Mouse (Mus musculus): ENCODE data around the gene Wdr47. TPM values are rescaled to one million over a fixed set of nuclear protein-coding genes. Genes with fewer than 3 reads are reported as not detected.
A peak's percentile ranks its signal among the peaks of the same experiment; 100 is the strongest.
"Not testable (repeated sequence)": the region's sequence is repeated elsewhere in the genome, so short reads cannot be mapped to it uniquely, and the experiment has no call there.

Wdr47 gene
- polyA plus RNA-seq (2016; fragmentation: Nextera tagmentation; extraction: Ambion mirVana): 3.0 and 3.5 TPM in 2 replicates

- ATAC-seq: peak; percentile 99
- no peaks in the 10 kb centered on the region for H3K36me3 ChIP-seq
- peak within 1 kb of the TSS; percentile 100 for H3K4me2 ChIP-seq
- peak within 1 kb of the TSS; percentile 84 for H3K9ac ChIP-seq
- H3K27me3 ChIP-seq (replicated peaks): no peaks in the 10 kb centered on the region
- 3% methylated on average over 44 of the region's 44 CpGs for WGBS (ENCODE audit: insufficient replicate concordance)
- peaks cover 18% of the 10 kb centered on the region for H3K4me1 ChIP-seq
- peak within 1 kb of the TSS; percentile 89 for H3K4me3 ChIP-seq
- no peaks in the 10 kb centered on the region for H3K9me3 ChIP-seq (replicated peaks)
- peak within 1 kb of the TSS; percentile 83 for H3K27ac ChIP-seq
Observed at GRCm38 (mm10) chr3:108590786-108591529, at the start of gene Wdr47. Wdr47 (plus strand) TSS chr3:108591279.

GRCm38 (mm10) chr3:108542299-108542698 is 48.8 kb upstream of the Wdr47 start:
- WGBS (ENCODE audit: insufficient replicate concordance): 69% methylated on average over 11 of the region's 11 CpGs
- H3K27me3 ChIP-seq (replicated peaks): peaks cover 31% of the 10 kb centered on the region
- no peaks in the 10 kb centered on the region for H3K9me3 ChIP-seq (replicated peaks)
- no peak for ATAC-seq
- no peak overlapping the region for H3K4me3 ChIP-seq
- no peaks in the 10 kb centered on the region for H3K36me3 ChIP-seq
- no peak overlapping the region for H3K9ac ChIP-seq
- H3K4me1 ChIP-seq: peaks cover 6% of the 10 kb centered on the region
- no peak overlapping the region for H3K27ac ChIP-seq
- no peak overlapping the region for H3K4me2 ChIP-seq

GRCm38 (mm10) chr3:108554111-108554561 is 36.9 kb upstream of the Wdr47 start:
- peak overlapping the region; percentile 84 for H3K27ac ChIP-seq
- peak overlapping the region; percentile 87 for H3K4me2 ChIP-seq
- peak; percentile 70 for ATAC-seq
- H3K9me3 ChIP-seq (replicated peaks): no peaks in the 10 kb centered on the region
- peak overlapping the region; percentile 79 for H3K4me3 ChIP-seq
- peaks cover 34% of the 10 kb centered on the region for H3K4me1 ChIP-seq
- peaks cover 24% of the 10 kb centered on the region for H3K36me3 ChIP-seq
- 0 out of 2 replicates have a peak, but pooled peaks cover 4% of the 10 kb centered on the region for H3K27me3 ChIP-seq (replicated peaks)
- H3K9ac ChIP-seq: peak overlapping the region; percentile 91
- under 1% methylated on average over 36 of the region's 42 CpGs for WGBS (ENCODE audit: insufficient replicate concordance)

GRCm38 (mm10) chr3:108554587-108555312 is 36.3 kb upstream of the Wdr47 start:
- peak; percentile 91 for ATAC-seq
- Histone ChIP-seq H3K27ac (peak overlapping the region; percentile 84), H3K4me2 (peak overlapping the region; percentile 87), H3K9ac (peak overlapping the region; percentile 91), H3K4me3 (peak overlapping the region; percentile 79), H3K9me3 (replicated peaks) (no peaks in the 10 kb centered on the region), H3K27me3 (replicated peaks) (0 out of 2 replicates have a peak, but pooled peaks cover 4% of the 10 kb centered on the region), H3K36me3 (peaks cover 29% of the 10 kb centered on the region), H3K4me1 (peaks cover 40% of the 10 kb centered on the region)
- 18% methylated on average over 21 of the region's 22 CpGs for WGBS (ENCODE audit: insufficient replicate concordance)

GRCm38 (mm10) chr3:108557888-108558287 is 33.2 kb upstream of the Wdr47 start:
- no peak overlapping the region for H3K4me3 ChIP-seq
- no peak for ATAC-seq
- H3K4me2 ChIP-seq: peak overlapping the region; percentile 40
- H3K9me3 ChIP-seq (replicated peaks): no peaks in the 10 kb centered on the region
- 67% methylated on average over 4 of the region's 4 CpGs for WGBS (ENCODE audit: insufficient replicate concordance)
- peaks cover 60% of the 10 kb centered on the region for H3K4me1 ChIP-seq
- H3K9ac ChIP-seq: peak overlapping the region; percentile 36
- peak overlapping the region; percentile 84 for H3K27ac ChIP-seq
- no peaks in the 10 kb centered on the region for H3K27me3 ChIP-seq (replicated peaks)
- H3K36me3 ChIP-seq: peaks cover 37% of the 10 kb centered on the region

- ATAC-seq: peak; percentile 96
- Histone ChIP-seq H3K36me3 (peaks cover 30% of the 10 kb centered on the region), H3K4me3 (peak within 1 kb of the TSS; percentile 77), H3K9ac (peak within 1 kb of the TSS; percentile 80), H3K27ac (peak within 1 kb of the TSS; percentile 93), H3K9me3 (replicated peaks) (no peaks in the 10 kb centered on the region), H3K4me2 (peak within 1 kb of the TSS; percentile 81), H3K4me1 (peaks cover 50% of the 10 kb centered on the region), H3K27me3 (replicated peaks) (no peaks in the 10 kb centered on the region)
- WGBS (ENCODE audit: insufficient replicate concordance): under 1% methylated on average over 45 of the region's 45 CpGs
Observed at GRCm38 (mm10) chr3:108562133-108562730, 28.8 kb upstream of the Wdr47 start, which contains the start of gene Tmem167b. Tmem167b (minus strand) TSS chr3:108562466.

GRCm38 (mm10) chr3:108562777-108563271 is 28.3 kb upstream of the Wdr47 start:
- peak overlapping the region; percentile 77 for H3K4me3 ChIP-seq
- peaks cover 2% of the 10 kb centered on the region; the same call in 1 of the 2 replicates for H3K27me3 ChIP-seq (replicated peaks)
- H3K9me3 ChIP-seq (replicated peaks): no peaks in the 10 kb centered on the region
- peaks cover 26% of the 10 kb centered on the region for H3K36me3 ChIP-seq
- peak overlapping the region; percentile 93 for H3K27ac ChIP-seq
- H3K4me2 ChIP-seq: peak overlapping the region; percentile 81
- WGBS (ENCODE audit: insufficient replicate concordance): 3% methylated on average over 15 of the region's 15 CpGs
- peak overlapping the region; percentile 80 for H3K9ac ChIP-seq
- peaks cover 44% of the 10 kb centered on the region for H3K4me1 ChIP-seq
- ATAC-seq: peak; percentile 72

- H3K9me3 ChIP-seq (replicated peaks): no peaks in the 10 kb centered on the region
- H3K4me3 ChIP-seq: peak overlapping the region; percentile 77
- peak overlapping the region; percentile 93 for H3K27ac ChIP-seq
- peak overlapping the region; percentile 80 for H3K9ac ChIP-seq
- H3K27me3 ChIP-seq (replicated peaks): peaks cover 7% of the 10 kb centered on the region; the same call in 1 of the 2 replicates
- H3K36me3 ChIP-seq: peaks cover 22% of the 10 kb centered on the region
- no peak for ATAC-seq
- peaks cover 39% of the 10 kb centered on the region for H3K4me1 ChIP-seq
- under 1% methylated on average over 4 of the region's 4 CpGs for WGBS (ENCODE audit: insufficient replicate concordance)
- peak overlapping the region; percentile 81 for H3K4me2 ChIP-seq
Observed at GRCm38 (mm10) chr3:108563309-108563708, 27.8 kb upstream of the Wdr47 start.

- Histone ChIP-seq H3K27me3 (replicated peaks) (peaks cover 16% of the 10 kb centered on the region; the same call in 1 of the 2 replicates), H3K4me2 (no peak overlapping the region), H3K27ac (no peak overlapping the region), H3K4me3 (no peak overlapping the region), H3K9ac (no peak overlapping the region), H3K9me3 (replicated peaks) (no peaks in the 10 kb centered on the region), H3K4me1 (peaks cover 22% of the 10 kb centered on the region), H3K36me3 (no peaks in the 10 kb centered on the region)
- no peak for ATAC-seq
- 56% methylated on average over 15 of the region's 15 CpGs for WGBS (ENCODE audit: insufficient replicate concordance)
Observed at GRCm38 (mm10) chr3:108567990-108568877, 22.8 kb upstream of the Wdr47 start.

- peaks cover 29% of the 10 kb centered on the region for H3K4me1 ChIP-seq
- not testable (repeated sequence) for H3K27ac ChIP-seq; H3K4me3 ChIP-seq; H3K4me2 ChIP-seq; ATAC-seq; H3K36me3 ChIP-seq; H3K9ac ChIP-seq; H3K9me3 ChIP-seq (replicated peaks)
- WGBS (ENCODE audit: insufficient replicate concordance): 42% methylated on average over 3 of the region's 3 CpGs
- peaks cover 16% of the 10 kb centered on the region; the same call in 1 of the 2 replicates for H3K27me3 ChIP-seq (replicated peaks)
Observed at GRCm38 (mm10) chr3:108569636-108570035, 21.4 kb upstream of the Wdr47 start.
